Mouse (Mus musculus) ovary, adult 18-20 months (tissue): ENCODE data around the gene Tiam2.
A peak's percentile ranks its signal among the peaks of the same experiment; 100 is the strongest.

Experiments
- DNase-seq: peaks from one replicate; pipeline ENCODE4 v3.0.0; 2022; ENCODE audit warnings: low spot score, mixed read lengths

The Tiam2 gene

DNA sequence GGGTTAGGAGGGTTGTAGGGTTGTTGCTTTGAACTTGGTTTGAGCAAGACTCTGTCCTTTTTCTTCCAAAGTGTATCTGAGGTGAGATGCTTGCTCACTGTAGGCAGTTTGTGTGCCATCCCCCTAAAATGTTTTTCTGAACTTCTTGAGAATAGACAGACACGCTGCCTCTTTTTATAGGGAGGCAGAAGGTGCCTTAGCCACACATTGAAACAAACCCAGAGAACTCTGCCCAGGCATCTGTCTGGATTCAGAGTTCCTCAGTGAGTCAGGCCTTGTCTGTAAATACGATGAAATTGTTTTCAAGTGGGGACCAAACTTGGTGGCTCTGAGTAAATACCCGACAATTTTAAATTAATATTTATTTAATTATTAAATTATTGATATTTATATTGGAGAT is 172.2 kb downstream of the Tiam2 start:
- DNase-seq: no peak

DNA sequence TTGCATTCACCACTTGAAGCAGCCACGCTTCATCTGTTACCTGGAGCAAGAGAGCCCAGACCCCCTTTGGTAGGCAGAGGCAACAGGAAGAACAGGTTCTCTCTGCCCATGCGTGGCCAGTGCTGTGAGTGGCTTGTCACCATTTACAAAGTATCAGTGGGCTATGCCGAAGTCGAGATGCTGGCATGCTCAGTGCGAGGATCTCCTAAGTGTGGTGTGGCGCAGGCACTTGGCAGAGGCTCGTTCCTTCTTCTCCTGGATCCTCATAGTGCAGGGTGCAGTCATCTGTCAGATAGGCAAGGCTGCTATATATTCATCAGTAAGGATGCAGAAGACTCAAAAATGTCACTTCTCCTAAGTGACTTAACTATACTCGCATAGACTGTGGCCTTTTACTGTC is 173.1 kb downstream of the Tiam2 start:
- no peak for DNase-seq

DNA sequence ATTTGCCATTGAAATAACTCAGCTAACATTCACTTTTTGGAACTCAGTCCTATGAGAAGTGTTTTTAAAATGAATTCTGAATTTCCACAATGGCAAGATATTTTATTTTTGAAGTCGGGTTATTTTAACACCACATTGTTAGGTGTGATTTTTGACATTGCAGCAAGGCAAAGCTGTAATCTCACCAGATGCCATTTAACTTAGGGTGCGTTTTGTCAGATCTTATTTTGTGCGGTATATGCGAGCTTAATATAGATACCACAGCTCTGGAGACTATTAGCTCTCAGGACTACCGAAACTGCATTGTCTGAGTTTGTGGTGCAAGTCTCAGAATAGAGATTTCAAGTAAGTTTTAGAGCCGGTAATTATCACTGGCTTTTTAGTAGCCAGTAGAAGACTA is 173.7 kb downstream of the Tiam2 start:
- no peak for DNase-seq

DNA sequence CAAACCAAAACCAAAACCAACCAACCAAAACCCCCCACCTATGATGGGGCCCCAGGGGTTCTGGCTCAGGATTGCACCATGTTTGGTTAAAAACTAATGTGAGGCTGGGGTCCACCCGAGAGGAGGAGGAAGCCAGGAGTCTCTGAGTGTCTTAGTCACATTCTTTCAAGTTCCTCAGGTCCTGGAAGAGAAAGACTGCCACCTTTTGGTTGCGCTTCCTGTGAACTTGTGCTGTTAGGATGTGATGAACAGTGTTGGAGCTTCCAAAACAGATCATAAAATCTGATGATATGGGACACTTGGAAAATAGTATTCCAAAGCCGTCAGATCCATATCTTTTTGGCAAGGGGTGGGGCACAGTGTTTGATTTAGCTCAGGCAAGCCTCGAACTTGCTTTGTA is 174.6 kb downstream of the Tiam2 start:
- DNase-seq: no peak

DNA sequence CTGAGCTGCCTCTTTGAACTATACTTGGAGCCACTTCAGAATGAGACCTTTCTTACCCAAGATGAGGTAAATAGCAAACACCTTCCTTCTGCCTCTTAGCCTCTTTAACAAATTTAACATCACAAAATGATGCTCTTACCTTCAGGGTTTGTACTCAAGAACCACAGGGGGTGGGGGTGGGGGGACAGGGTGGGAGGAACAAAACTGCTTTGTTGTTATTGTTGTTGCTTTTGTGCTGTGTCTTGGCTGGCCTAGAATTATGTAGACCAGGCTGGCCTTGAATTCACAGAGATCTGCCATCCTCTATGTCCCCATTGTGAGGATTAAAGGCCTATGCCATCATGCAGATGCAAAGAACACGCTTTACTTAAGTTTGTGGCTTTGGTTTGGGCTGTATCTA is 179.3 kb downstream of the Tiam2 start:
- DNase-seq: no peak

DNA sequence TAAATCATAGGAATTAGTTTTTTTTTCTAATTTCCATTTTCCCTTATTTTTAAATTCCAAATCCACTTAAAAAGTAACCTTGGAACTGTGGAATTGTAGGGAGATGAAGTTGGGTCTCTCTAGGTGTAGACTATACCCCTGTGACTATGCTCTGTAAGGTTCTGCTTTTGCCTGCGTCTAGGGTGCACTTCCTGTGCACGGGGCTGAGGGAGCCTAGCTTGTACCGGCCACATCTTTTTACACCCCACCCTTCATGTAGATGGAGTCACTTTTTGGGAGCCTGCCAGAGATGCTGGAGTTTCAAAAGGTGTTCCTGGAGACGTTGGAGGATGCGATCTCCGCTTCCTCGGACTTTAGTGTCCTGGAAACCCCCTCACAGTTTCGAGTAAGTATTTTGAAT is 180.1 kb downstream of the Tiam2 start:
- DNase-seq: no peak

DNA sequence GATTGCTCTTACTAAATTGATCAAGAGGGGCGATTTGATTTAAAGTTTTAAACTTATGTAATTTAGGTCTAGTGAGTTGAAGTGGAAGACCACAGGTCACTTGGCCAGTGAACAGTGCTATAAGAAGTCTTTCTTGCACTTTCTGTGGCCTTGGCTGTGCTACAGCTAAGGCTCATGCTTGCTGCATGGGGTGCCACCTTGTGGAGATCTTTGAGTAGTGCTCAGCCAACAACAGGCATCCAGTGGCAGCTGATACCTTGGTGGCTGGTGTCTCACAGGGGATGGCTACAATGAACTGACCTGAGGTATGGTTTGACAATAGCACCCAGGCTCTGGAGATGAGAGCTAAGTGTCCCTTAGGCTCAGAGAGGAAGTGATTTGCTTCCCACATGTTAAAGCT is 183.5 kb downstream of the Tiam2 start:
- peak; percentile 28 for DNase-seq

DNA sequence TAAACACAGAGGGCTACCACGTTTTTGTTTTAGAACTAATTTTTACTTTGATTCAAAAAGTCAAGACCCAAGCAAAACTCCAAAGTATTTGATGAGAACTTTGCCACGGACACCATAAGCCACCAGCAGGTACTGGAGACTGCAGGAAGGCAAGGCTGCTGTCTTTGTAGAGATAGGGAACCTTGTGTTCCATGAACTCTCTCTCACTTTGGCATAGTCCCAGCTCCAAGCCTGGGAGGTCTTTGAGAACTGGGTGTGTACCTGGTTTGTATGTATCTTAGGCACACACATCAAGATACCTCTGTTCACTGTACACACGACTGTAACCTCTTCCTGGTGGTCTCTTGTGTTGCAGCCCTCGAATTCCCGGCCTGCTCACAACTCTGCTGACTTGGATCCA is 187.9 kb downstream of the Tiam2 start:
- DNase-seq: no peak

DNA sequence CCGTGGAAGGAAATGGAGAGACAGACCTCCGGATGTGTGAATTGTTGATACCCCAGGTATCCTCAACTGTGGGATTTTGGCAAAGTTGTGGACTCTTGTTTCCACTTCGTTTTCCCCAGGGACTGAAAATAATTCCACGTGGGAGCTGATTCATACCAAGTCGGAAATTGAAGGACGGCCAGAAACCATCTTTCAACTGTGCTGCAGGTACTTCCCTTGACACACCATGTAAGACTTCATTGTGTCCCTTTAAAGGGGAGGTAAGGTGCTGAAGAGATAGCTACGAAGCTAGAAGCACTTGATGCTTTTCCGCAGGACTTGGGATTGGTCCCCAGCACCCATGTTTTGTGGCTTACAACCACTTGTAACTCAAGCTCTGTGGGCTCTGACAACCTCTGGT is 189.5 kb downstream of the Tiam2 start:
- DNase-seq: no peak

DNA sequence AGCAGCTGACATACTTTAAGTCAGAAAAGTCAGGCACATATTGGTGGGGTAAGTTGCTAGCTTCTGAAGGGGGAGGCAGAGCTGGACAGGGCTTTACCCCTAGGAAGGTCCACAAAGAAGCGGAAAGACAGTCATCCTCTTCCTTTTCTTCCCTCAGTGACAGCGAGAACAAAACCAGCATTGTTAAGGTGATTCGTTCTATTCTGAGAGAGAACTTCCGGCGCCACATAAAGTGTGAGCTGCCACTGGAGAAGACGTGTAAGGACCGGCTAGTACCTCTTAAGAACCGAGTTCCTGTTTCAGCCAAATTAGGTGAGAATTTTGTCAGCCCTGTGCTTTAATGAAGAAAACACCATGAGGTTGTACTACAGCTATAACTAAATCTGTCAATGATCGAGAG is 190.0 kb downstream of the Tiam2 start:
- DNase-seq: no peak

DNA sequence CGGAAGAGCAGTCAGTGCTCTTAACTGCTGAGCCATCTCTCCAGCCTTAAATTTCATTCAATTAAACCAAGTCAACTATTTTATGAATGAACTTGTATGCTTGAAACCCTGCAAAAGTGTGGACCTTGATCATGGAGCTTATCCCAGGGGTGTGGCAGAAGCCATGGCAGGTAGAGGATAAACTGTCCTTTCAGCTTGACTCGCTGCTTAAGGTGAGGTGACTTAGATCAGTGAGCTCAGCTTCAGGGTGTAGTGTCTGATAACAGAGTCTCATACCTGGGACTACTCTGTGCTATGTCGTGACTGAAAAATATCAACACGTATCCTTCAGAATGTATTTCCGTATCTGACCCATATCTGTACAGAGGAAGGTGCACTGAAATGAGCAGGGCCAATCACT is 194.0 kb downstream of the Tiam2 start:
- no peak for DNase-seq

DNA sequence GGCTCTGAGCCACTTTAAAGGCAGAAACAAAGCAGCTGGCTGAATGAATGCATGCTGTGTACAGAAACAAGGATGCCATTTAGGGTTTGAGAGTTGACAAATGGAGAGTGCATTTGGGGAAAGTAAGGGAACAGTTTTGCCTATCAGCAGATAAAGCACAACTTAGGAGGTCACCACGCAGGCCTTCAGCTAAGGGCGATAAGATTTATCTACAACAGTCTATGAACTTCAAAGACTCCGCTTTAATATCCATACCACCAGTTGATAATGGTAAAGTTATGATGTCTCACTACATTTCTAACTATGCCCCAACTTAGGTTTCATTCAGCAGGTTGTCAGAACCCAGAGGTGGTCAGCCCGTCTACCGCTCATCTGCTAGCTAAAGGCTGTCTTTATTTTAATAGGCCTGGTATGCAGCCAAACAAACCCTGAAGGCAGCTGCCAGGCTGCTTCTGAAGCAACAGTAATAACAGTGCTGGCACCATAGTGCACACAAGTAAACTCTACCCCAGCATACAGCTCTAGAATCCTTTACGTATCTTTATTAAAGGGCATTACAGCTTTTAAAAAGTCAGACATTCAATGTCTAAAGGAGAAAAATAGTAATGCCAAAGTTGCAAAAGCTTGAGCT is 201.6 kb downstream of the Tiam2 start:
- DNase-seq: no peak

DNA sequence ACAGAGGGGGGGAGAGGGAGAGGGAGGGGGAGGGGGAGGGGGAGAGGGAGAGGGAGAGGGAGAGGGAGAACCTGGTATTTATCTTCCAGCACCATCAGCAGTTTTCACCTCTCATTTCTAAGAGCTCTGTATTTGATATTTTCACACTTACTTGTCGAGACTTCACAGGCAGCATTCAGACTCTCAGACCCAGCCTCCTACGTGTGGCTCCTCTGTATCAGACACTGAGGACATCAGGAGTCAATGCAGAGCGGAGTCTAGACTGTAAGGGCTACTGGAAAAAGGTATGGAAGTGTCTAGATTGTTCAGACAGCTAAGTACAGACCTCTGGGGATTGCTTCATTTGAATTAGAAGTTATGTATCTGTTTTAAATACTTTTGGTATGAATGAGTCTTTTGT is 203.2 kb downstream of the Tiam2 start:
- no peak for DNase-seq

DNA sequence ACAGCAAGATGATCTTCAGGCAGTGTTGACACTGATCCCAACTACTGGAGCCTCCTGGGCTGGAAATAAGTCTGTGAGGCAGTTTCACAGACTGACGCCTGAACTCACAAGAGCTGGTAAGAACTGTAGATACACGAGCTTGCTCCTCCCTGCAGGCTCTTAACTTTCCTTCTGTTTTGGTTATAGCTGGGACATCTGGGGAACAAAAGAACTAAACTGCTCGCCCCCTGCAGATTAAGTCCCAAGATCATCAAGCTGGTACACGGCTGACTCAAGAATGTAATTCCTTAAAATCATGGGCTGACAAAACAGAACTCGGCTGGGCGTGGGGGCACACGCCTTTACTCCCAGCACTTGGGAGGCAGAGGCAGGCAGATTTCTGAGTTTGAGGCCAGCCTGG is 204.2 kb downstream of the Tiam2 start:
- DNase-seq: no peak

DNA sequence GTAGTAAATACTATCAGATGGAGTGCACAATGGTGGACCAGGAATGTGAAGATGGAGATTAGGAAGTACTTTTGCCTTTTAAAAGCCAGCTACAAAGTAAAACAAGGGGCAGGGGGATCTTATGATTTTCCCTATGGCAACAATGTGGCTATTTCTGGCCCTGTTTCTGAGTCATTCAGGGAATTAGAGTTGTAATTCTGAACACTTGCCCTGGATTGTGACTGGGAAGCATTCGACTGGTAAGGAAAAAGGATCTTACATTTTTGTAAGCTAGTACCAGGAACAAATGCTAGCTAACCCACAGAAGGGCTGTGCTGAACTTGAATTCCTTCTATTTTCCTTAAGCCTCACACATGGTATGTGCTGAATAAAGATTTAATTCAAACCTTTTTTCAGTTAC is 205.3 kb downstream of the Tiam2 start:
- no peak for DNase-seq

DNA sequence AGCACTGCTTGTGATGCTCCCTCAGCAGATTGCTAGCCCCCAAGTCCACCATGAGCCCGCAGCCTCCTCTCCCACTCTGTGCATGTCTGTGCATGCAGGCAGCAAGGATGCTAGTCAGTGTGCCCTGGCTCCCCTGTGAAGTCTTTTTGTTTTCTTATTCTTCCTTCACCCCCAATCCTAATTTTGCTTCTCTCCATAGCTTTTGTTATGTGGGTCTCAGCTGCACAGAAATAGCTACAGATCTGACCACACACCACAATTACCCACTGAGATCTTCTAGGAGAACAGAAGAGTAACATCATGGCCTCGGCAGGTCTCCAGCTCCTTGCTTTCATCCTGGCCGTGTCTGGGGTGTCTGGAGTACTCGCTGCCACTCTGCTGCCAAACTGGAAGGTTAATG is 205.9 kb downstream of the Tiam2 start, which contains the start of gene Cldn20:
Cldn20 (plus strand) TSS at position 301 of the 400 bp plus-strand sequence.
- no peak for DNase-seq

DNA sequence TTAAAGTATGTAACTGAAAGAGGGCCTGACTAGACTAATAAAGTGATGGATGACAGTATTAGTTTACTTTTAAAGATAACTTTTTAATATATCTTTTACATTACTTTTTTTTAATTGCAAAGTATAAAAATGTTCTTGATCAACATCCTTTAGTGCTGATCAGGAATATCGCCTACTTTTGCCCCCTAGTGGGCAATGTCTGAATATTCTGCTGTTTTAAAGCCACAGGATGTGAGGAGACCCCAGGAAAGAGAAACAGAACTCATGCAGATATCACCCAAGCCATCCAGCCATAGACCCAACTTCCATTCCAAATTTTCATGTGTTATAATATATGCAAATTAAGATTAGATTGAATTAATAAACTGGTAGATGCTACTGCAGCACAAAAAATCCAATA is 207.1 kb downstream of the Tiam2 start:
- DNase-seq: no peak

DNA sequence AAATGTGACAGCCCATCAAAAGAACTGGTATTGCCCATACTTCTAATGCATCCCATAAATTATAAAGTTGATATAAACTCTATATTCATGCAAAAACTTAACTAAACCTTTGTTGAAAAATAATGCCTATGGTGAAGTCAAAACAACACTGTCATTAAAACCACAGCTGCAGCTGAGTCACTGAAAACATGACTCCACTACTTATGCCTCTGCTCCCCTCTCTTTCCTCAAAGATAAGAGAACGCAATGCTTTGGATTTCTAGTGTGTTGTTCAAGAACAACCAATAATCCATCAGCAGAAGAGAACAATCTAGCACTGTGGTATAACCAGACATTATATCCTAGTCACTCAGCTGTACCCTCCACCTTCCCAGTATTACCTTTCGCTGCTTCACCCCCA is 213.9 kb downstream of the Tiam2 start:
- no peak for DNase-seq

DNA sequence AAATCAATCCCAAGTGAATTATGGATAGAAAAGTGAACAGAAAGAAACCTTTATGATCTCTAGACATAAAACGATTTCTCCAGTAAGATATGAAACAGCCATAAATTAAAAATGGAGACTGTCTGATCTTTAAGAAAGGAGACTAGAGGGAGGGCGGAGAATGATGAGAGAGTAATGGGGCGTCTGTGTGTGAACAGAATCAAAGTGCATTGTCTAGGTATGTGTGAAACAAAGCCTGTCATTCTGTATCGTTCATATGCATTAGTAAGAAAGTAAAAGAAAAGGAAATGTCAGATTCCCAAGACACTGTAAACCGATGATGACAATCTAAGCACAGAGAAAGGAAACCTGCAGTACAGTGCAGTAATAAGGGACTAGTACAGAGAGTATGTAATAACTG is 214.7 kb downstream of the Tiam2 start:
- no peak for DNase-seq

DNA sequence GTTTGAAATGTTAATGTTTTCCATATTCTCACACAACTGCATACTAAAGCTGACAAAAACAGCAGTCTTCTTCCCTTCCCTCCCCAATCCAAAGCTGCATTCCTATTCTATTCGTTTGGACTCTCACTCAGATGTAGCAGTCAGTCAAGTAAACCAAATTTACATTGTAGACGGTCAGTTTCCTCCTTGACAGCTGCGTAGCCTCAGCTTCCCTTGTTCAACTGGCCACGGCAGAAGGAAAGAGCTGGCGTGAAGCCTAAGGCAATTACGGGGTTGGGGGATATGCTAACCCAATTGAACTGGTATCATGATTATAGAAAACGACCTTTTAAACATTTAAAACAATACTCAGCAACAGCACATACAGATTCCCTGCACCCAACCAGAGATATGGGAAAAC is 221.4 kb downstream of the Tiam2 start:
- no peak for DNase-seq

DNA sequence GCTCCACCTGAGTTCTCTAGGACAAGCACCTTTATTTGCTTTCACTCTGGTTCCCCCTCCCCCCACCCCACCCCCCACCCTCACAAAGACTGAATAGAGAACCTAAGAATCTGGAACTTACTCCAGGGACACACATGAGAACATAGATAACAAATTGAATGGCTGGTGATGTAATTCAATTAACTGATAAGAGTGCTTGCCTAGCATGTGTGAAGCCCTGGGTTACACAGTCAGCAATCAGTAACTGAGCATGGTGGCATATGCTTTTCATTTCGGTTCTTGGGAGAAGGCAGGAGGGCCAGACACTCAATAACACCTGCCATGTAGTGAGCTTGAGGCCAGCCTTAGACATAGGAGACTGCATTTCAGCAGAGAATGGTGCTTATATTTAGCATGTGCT is 229.9 kb downstream of the Tiam2 start:
- DNase-seq: no peak

DNA sequence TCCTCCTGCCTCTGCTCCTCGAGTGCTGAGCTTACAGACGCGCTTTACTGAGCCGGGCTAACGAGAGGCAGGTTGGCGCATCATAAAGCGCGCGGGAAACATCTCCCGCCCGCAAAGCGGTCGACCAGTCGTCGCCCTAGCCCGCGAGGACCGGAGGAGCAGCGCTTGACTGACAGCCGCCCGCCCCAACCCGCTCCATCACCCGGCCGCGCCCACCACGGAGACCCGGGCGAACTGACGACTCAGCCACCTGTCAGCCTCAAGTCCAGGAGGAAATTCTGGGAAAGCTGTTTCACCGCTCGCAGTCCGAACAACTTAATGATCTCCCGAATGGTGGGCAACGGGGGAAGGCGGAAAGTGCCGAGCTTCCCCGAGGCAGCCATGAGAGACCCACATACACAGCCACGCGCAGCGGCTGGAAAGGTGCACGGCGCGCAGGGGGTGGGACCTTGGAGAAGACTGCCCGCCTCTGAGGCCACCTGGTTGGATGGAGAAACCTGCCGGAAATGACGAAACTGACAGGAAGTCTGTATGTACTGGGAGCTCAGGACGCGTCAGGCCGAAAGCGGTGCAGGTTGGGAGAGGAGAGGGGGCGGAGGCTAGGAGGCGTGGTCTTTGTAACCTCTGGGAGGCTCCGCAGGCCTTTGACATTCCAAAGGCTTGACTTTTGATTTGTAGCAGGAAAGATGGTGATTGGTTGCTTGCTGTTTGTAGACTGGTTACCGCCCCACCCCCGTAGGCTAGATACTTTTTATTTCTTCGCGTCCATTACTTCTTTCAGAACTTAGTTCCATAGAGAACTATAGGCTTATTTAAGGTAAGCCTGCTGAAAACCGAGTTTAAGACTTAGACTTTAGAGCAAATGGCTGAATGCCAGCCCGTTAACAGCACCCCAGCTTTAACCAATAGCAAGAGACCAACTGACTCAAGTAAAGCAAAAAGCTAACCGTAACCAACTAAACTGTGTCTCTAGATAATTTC is 231.2 kb downstream of the Tiam2 start, which contains the start of gene Tfb1m:
Tfb1m (minus strand) TSS at position 451 of the 981 bp plus-strand sequence.
- peak; percentile 98 for DNase-seq

DNA sequence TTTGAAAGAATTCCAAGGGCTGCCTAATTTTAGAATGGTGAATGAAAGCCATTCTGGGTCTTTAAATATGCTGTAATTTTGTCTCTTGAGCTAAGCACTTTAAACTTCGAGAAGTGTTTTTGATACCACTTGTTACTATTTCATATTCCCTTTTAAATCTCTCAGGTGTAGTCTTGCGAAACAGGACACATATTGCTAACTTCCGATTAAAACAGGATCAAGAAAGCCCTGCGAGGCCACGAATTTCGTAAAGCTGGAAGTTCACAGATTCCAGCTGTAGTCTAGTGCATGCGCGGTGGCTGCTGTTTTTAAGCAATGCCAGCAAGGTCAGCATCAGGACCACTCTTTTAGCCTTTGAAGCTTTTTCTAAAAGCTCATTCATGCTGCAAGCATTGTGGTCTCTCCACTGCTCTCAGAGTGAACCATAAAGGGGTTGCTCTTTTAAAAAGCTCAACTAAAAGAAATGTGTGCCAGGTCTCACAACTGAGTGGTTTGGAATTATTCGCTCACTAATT is 232.0 kb downstream of the Tiam2 start:
- DNase-seq: no peak
